Mouse (Mus musculus) adrenal gland, adult 18-20 months (tissue): ENCODE measurements around the gene Akt1. TPM values are rescaled to one million over a fixed set of nuclear protein-coding genes. Genes with fewer than 3 reads are reported as not detected.

Source experiments
- DNase-seq, 2 experiments: peaks; one replicate each; pipeline ENCODE4 v3.0.0; 2021 to 2022; ENCODE audit warnings: low spot score in 2 of 2
- microRNA-seq, 2 experiments: library from miRNA; unstranded; fragments of <30 nt; microRNA quantifications; one replicate each; pipeline ENCODE4 v1.2.0; 2021; ENCODE audit warnings: borderline number of aligned reads in 2 of 2
- total RNA-seq, 2 experiments: library from RNA; stranded (reverse); gene quantifications; 1 replicate in 1 of 2; 2 replicates in 1 of 2; pipeline ENCODE4 v1.2.3; 2021

Akt1 gene
- total RNA-seq, 2 experiments from 2014 or later = 184 to 355 TPM

GRCm38 (mm10) chr12:112604022-112604421 lies 70.7 kb downstream of the Akt1 start:
- no peak for DNase-seq

Small RNA genes within 50 kb of the gene (microRNA-seq; reads per million reads assigned to microRNA genes)
- 0 reads per million in 2 experiments for gene Mir6939

Other genes starting within 250 kb of the Akt1 start
- 100 to 1,000 TPM in 1 of 2 experiments, 10 to 100 TPM in 1; 25.0 to 131 TPM for gene A530016L24Rik, start 185.4 kb downstream of the Akt1 start, total RNA-seq
- gene Tmem179, start 158.1 kb downstream of the Akt1 start, total RNA-seq = 1 to 10 TPM; 6.5 to 8.5 TPM
- 10 to 100 TPM; 25.2 to 29.7 TPM for gene Inf2, start 86.1 kb downstream of the Akt1 start, total RNA-seq
- 10 to 100 TPM; 17.1 to 31.3 TPM for gene Adssl1, start 54.8 kb downstream of the Akt1 start, total RNA-seq
- gene Siva1, start 30.2 kb downstream of the Akt1 start, total RNA-seq = 10 to 100 TPM; 36.6 to 43.6 TPM
- gene Zbtb42, start 3.9 kb upstream of the Akt1 start, total RNA-seq = 1 to 10 TPM; 4.5 to 6.9 TPM
- 10 to 100 TPM; 36.4 to 48.5 TPM for gene Cep170b, start 45.6 kb upstream of the Akt1 start, total RNA-seq
- gene Pld4, start 85.8 kb upstream of the Akt1 start, total RNA-seq = 10 to 100 TPM; 11.2 to 18.1 TPM
- 1 to 10 TPM; 4.2 to 9.4 TPM for gene Ahnak2, start 127.8 kb upstream of the Akt1 start, total RNA-seq
- gene Clba1, start 134.1 kb upstream of the Akt1 start, total RNA-seq = 1 to 10 TPM; 6.3 to 6.8 TPM
- gene Cdca4, start 154.5 kb upstream of the Akt1 start, total RNA-seq = 10 to 100 TPM; 13.9 to 14.3 TPM
- under 1 TPM; 0.54 to 0.66 TPM for gene Gpr132, start 193.3 kb upstream of the Akt1 start, total RNA-seq